In the genomic region with DNA sequence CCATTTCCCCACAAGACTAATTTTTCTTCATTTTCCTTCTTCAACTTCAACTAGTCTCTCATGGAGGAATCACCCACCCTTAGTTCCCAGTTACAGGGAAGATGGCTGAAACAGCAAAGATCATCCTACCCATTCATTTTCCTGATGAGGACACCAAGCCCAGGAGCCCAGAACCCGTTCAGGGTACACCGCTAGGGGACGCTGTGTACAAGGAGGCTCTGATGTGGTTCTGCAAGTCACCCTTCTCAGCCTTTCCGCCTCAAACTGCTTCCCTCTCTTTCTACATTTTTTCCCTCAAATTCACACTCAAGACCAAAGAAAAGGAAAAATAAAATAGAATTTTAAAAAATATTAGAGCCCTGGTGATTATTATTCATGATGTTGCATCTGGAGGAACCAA, we compare ENCODE assay signal across 7 mouse cellular contexts. TPM values are rescaled to one million over a fixed set of nuclear protein-coding genes. Genes with fewer than 3 reads are reported as not detected.
DNase-seq lines count a peak whose midpoint lies in the region; ATAC-seq lines count a peak whose summit lies in the region.

No protein-coding gene starts in this region.

- peaks cover 28% of the 10 kb centered on the region for H3K4me1 ChIP-seq in intestine, embryonic 16.5 days (ENCODE audit: control insufficient read depth, insufficient read depth, low read length)
- peaks cover 53% of the 10 kb centered on the region for H3K4me1 ChIP-seq in limb, embryonic 13.5 days
- H3K4me1 ChIP-seq in midbrain, embryonic 14.5 days (ENCODE audit: control insufficient read depth, insufficient read depth, low read length) = 0 out of 2 replicates have a peak, but pooled peaks cover 6% of the 10 kb centered on the region

- 4% methylated on average over 4 of the region's 4 CpGs for WGBS in intestine, embryonic 16.5 days
- whole genome bisulfite sequencing in limb, embryonic 13.5 days = 4% methylated on average over 4 of the region's 4 CpGs
- WGBS in midbrain, embryonic 14.5 days = 4% methylated on average over 4 of the region's 4 CpGs

- no peaks in the 10 kb centered on the region for H3K27me3 ChIP-seq in intestine, embryonic 16.5 days (replicated peaks; ENCODE audit: control insufficient read depth, insufficient read depth, low read length)
- no peaks in the 10 kb centered on the region for H3K27me3 ChIP-seq in limb, embryonic 13.5 days
- peaks cover 6% of the 10 kb centered on the region for H3K27me3 ChIP-seq in midbrain, embryonic 14.5 days (ENCODE audit: control insufficient read depth, insufficient read depth, low read length)

- peak overlapping the region; percentile 94; the same call in 1 of the 2 replicates for H3K27ac ChIP-seq in intestine, embryonic 16.5 days (ENCODE audit: low read length)
- H3K27ac ChIP-seq in limb, embryonic 13.5 days = peak overlapping the region; percentile 97
- H3K27ac ChIP-seq in midbrain, embryonic 14.5 days (replicated peaks; ENCODE audit: low read depth, low read length) = no peak overlapping the region

- peak overlapping the region; percentile 79 for H3K4me2 ChIP-seq in intestine, embryonic 16.5 days (ENCODE audit: low read depth, low read length)
- peak overlapping the region; percentile 86 for H3K4me2 ChIP-seq in limb, embryonic 13.5 days (replicated peaks)
- H3K4me2 ChIP-seq in midbrain, embryonic 14.5 days (ENCODE audit: low read length) = peak overlapping the region; percentile 98

- H3K4me3 ChIP-seq in intestine, embryonic 16.5 days (ENCODE audit: low read length) = peak overlapping the region; percentile 79
- H3K4me3 ChIP-seq in limb, embryonic 13.5 days = peak overlapping the region; percentile 81
- no peak overlapping the region for H3K4me3 ChIP-seq in midbrain, embryonic 14.5 days (replicated peaks; ENCODE audit: low read depth, low read length)

- ATAC-seq in granulocyte monocyte progenitor cell, adult 5-6 weeks (replicated peaks; ENCODE audit: poor library complexity, severe bottlenecking) = peak; percentile 61
- ATAC-seq in intestine, embryonic 16.5 days = no peak
- ATAC-seq in limb, embryonic 13.5 days (ENCODE audit: low FRiP score, low read depth) = 0 out of 2 replicates have a peak, but pooled peaks have one; percentile 44
- ATAC-seq in midbrain, embryonic 14.5 days (ENCODE audit: low FRiP score, low TSS enrichment) = no peak

- peak; percentile 86 for DNase-seq in adrenal gland, adult 2 months
- DNase-seq in embryo, embryonic 10 days (ENCODE audit: low spot score) = peak; percentile 92
- peak; percentile 67 for DNase-seq in midbrain, embryonic 14.5 days
- peak; percentile 58 to 83 for DNase-seq in spleen, postnatal 4 days (ENCODE audit: low spot score in 2 of 2)

- H3K36me3 ChIP-seq in intestine, embryonic 16.5 days (ENCODE audit: control insufficient read depth, insufficient read depth, low read length) = no peaks in the 10 kb centered on the region
- peaks cover 16% of the 10 kb centered on the region for H3K36me3 ChIP-seq in limb, embryonic 13.5 days
- H3K36me3 ChIP-seq in midbrain, embryonic 14.5 days (ENCODE audit: control insufficient read depth, insufficient read depth, low read length) = no peaks in the 10 kb centered on the region

- H3K9ac ChIP-seq in intestine, embryonic 16.5 days (ENCODE audit: low read depth, low read length) = peak overlapping the region; percentile 91
- peak overlapping the region; percentile 93 for H3K9ac ChIP-seq in limb, embryonic 13.5 days
- H3K9ac ChIP-seq in midbrain, embryonic 14.5 days (replicated peaks; ENCODE audit: low read length) = no peak overlapping the region

- H3K9me3 ChIP-seq in intestine, embryonic 16.5 days (ENCODE audit: control insufficient read depth, low read length) = no peaks in the 10 kb centered on the region
- no peaks in the 10 kb centered on the region for H3K9me3 ChIP-seq in limb, embryonic 13.5 days
- no peaks in the 10 kb centered on the region for H3K9me3 ChIP-seq in midbrain, embryonic 14.5 days (ENCODE audit: control insufficient read depth, low read length)

RNA-seq across cellular contexts. Expression of a gene that starts 1.9 kb away (rescaled TPM):
- total RNA-seq in adrenal gland, adult 2 months (2021) = 10 to 100 TPM; 14.6 to 24.4 TPM
- polyA plus RNA-seq in adrenal gland, adult 2 months (2012; rRNA removed) = 10.4 and 21.7 TPM in 2 replicates
- not detected in 2 replicates for total RNA-seq in granulocyte monocyte progenitor cell, adult 5-6 weeks (2014; fragmentation: Nextera tagmentation)
- 0.09 and 3.5 TPM in 2 replicates for total RNA-seq in granulocyte monocyte progenitor cell, adult 5-6 weeks (2017)
- 53.4 and 54.1 TPM in 2 replicates for polyA plus RNA-seq in intestine, embryonic 16.5 days (2015; fragmentation: Nextera tagmentation; extraction: Ambion mirVana)
- polyA plus RNA-seq in limb, embryonic 13.5 days (2015; fragmentation: Nextera tagmentation; extraction: Ambion mirVana) = 231 and 236 TPM in 2 replicates
- 9.8 and 20.6 TPM in 2 replicates for polyA plus RNA-seq in midbrain, embryonic 14.5 days (2014; fragmentation: Nextera tagmentation; extraction: Ambion mirVana)

Comparison
In these comparisons a context has a peak if more than half of its experiments do, and no peak if none do; other contexts are left out.
1. ATAC-seq: peak in granulocyte monocyte progenitor cell, adult 5-6 weeks (single experiment) and limb, embryonic 13.5 days (single experiment); none in intestine, embryonic 16.5 days (single experiment) and midbrain, embryonic 14.5 days (single experiment).
2. Peak in every context shown above with its lines, with median percentiles within 50 percentile points of each other: DNase-seq and H3K4me2 ChIP-seq.